Mouse (Mus musculus) left cerebral cortex, postnatal 4 days (tissue): ENCODE data around the gene Adcy2. TPM values are rescaled to one million over a fixed set of nuclear protein-coding genes. Genes with fewer than 3 reads are reported as not detected.

Experiments used
- DNase-seq: peaks from one replicate; pipeline ENCODE4 v3.0.0-alpha.2; 2022
- intact Hi-C: fragments of 180-260 bp; cut with DNase I; formaldehyde crosslinking; loops from one replicate; pipeline ENCODE4 v1.15.1; 2025
- total RNA-seq, 2 experiments: library from RNA; stranded (reverse); gene quantifications; 2 replicates each; pipeline ENCODE4 v1.2.3; 2021

Adcy2 gene
- total RNA-seq, 2 experiments from 2014 or later = 32.4 to 49.9 TPM

GRCm38 (mm10) chr13:68712661-68713060 is 286.7 kb downstream of the Adcy2 start:
- no peak for DNase-seq
- intact Hi-C loops = no loop called here

GRCm38 (mm10) chr13:68707296-68707747 is 292.0 kb downstream of the Adcy2 start:
- DNase-seq = peak; percentile 90
- intact Hi-C loops = no loop called here

- intact Hi-C loops = no loop called here
- DNase-seq = no peak
These were observed 314.4 kb downstream of the Adcy2 start for GRCm38 (mm10) chr13:68684919-68685318.

DNA sequence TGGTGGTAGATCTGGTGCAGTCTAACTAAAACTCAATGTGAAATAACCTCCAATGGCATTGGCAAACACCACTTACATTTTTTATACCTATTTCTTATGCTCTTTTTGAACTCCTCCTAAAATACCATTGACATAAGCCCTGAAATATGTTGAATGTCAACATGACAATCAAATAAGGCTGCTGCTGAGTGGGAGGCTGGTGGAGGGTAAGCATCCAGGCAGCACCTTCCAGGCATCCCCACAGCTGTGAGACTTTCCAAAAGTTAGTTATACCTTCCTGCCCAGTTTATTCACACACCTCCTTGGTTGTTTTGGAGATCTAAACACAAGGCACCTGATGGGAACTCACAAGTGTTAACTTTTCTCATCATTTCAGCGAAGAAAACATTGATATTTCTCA is 318.9 kb downstream of the Adcy2 start:
- no peak for DNase-seq
- intact Hi-C loops = no loop called here

- intact Hi-C loops = no loop called here
These were observed 356.6 kb downstream of the Adcy2 start for GRCm38 (mm10) chr13:68642786-68643185.

DNA sequence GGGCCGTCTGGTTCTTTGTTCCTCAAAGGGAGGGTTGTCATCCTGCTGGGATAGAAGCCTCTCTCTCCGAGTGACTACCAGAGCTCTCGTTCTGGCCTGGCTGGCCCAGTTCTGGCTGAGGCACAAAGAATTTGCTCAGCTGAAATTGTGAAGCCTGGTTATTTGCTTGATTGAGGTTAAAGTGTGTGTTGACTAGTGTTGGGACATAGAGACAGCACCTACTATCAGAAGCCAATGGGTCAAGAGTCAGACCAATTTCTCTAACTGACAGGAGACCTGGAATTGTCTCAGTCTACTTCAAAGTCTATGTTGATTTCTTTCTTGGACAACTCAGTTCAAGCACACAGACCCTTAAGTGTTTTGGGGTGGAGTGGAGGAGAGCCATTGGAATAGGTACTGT is 372.3 kb downstream of the Adcy2 start:
- DNase-seq = no peak
- intact Hi-C loops = no loop called here

More at GRCm38 (mm10) chr13:68642786-68643185, 356.6 kb downstream of the Adcy2 start:
- no peak for DNase-seq

- intact Hi-C loops = loop anchor here (5.0 kb wide), 1 partner anchor 375 kb away; the partner anchor contains the start of gene Adcy2
- DNase-seq = peak; percentile 17
These were observed 376.5 kb downstream of the Adcy2 start for GRCm38 (mm10) chr13:68622792-68623191.

GRCm38 (mm10) chr13:68607652-68608405 is 391.5 kb downstream of the Adcy2 start:
- DNase-seq = no peak
- intact Hi-C loops = loop anchor here (10.0 kb wide), 1 partner anchor 397 kb away; no protein-coding TSS in a partner anchor

DNA sequence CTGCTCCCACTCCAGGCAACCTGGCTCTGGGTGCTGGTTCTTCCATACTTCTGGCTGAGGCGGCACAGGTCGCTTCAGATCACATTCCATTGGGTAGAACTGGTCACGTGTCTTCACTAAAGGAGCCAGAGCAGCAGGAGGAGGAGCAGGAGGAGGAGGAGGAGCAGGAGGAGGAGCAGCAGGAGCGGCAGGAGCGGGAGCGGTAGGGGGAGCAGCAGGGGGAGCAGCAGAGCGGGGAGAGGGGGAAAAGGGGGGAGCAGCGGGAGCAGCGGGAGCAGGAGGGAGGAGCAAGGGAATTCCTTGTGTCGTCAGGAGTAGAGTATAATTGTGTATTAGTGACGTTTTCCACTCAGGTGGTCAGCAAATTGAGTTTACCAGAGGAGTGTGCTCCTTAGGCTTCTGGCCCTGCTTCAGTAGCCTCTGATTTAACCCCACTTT is 393.6 kb downstream of the Adcy2 start:
- DNase-seq = peak; percentile 24
- intact Hi-C loops = loop anchor here (10.0 kb wide), 1 partner anchor 399 kb away; no protein-coding TSS in a partner anchor

- no peak for DNase-seq
These were observed 396.3 kb downstream of the Adcy2 start for GRCm38 (mm10) chr13:68603085-68603484.

DNA sequence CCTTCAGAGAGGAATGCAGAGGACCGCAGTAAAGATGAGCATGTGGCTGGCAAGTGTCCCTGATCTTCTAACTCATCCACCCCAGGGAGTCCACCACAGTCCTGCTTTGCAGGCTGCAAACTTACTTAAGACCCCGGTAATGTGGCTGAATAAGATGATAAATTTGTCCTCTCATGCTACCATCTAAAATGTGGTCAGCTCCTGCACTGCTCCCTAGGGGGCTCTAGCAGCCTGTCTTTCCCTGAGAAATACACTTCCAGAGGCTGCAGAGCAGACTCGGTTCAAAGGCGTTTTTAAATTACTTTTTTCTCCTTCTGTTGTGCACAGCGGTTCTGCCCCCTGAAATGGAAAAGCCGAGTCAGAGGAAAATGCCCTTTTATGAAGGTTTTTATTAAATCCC is 398.2 kb downstream of the Adcy2 start:
- intact Hi-C loops = loop anchor here (5.0 to 10.0 kb wide), 2 partner anchors 404 to 861 kb away; no protein-coding TSS in a partner anchor
- peak; percentile 39 for DNase-seq

More at GRCm38 (mm10) chr13:68603085-68603484, 396.3 kb downstream of the Adcy2 start:
- intact Hi-C loops = loop anchor here (5.0 to 10.0 kb wide), 2 partner anchors 402 to 859 kb away; no protein-coding TSS in a partner anchor

DNA sequence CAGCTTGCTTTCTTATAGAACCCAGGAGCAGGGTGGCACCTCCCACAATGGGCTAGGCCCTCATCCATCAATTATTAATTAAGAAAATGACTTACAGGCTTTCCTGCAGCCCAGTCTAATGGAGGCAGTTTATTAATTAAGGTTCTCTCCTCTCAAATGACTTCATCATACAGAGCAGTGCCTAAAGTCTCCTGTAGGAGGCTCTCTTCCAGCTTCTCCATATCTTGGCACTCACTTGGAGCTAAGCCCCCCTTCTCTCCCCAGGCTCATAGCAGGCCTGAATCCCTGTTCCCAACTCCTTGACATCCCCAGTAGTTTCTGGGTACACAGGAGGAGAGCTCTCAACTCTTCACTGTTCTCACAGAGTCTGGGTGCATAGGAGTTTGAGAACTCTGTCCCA is 400.4 kb downstream of the Adcy2 start:
- intact Hi-C loops = loop anchor here (5.0 kb wide), 1 partner anchor 883 kb away; no protein-coding TSS in a partner anchor
- no peak for DNase-seq

DNA sequence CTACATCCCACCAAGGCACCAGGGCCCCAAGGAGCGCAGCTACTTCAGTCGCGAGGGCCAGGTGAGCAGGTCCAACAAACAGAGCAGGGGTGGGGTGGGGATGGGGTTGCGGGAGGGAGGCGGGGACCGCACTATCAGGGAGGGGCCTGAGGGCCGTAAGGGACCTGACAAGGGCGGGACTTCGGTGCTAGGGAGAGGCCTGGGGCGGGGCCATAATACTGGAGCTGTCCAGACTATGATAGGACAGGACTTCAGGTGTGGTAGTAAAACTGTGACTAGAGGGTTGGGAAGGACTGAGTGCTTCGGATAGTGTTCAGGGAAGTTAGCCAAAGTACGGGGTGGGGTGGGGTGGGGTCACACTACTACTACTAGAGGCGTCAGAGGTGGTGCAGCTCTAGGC is 401.7 kb downstream of the Adcy2 start:
- DNase-seq = no peak
- intact Hi-C loops = loop anchor here (5.0 kb wide), 1 partner anchor 885 kb away; no protein-coding TSS in a partner anchor

DNA sequence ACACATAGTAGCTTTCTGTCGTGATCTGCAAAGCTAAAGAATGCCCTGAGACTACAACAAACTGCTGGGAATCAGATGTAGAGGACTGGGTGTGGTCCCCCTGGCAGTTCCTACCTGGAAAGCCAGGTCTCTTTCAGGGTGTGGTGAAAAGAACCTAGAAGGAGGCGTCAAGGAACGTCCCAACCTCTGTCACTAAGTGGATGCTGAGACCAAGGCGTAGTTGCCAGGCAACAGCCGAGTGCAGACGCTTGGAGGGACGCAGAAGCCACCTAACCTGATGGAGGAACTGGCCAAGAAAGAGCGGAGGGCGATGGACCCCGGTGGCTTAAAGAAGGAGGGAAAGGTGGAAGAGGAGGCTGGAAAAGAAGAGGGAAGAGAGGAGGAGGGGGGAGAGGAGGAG is 402.1 kb downstream of the Adcy2 start, which contains the start of gene 1700001L19Rik:
Gene 1700001L19Rik, plus strand, starts transcription at position 223 of the 400 bp plus-strand sequence.
- no peak for DNase-seq
- intact Hi-C loops = loop anchor here (5.0 kb wide), 1 partner anchor 885 kb away; no protein-coding TSS in a partner anchor

- DNase-seq = no peak
- intact Hi-C loops = no loop called here
These were observed 405.5 kb downstream of the Adcy2 start for GRCm38 (mm10) chr13:68593797-68594196.

- DNase-seq = no peak
- intact Hi-C loops = no loop called here
These were observed 411.0 kb downstream of the Adcy2 start for GRCm38 (mm10) chr13:68588352-68588751.

DNA sequence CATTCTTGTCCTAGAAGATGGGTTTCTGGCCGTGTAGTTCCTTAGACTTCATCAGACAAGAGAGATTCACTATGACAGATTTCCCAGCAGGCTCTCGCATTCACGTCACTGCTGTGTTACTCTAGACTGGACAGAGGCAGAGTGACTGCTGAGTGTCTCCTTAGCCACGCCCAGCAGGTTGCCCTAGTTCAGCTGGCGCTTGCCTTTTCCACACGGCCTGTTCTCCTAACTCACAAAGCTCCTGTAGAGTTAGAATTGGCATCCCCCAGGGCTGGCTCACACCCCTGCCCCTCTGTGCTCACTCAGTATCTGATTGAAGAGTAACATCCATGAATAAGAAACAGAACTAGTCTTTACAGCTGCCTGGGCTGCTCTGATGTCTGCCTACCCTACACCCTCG is 413.9 kb downstream of the Adcy2 start:
- no peak for DNase-seq
- intact Hi-C loops = no loop called here

GRCm38 (mm10) chr13:68583961-68584360 is 415.4 kb downstream of the Adcy2 start:
- intact Hi-C loops = no loop called here
- DNase-seq = no peak

- DNase-seq = no peak
- intact Hi-C loops = no loop called here
These were observed 416.9 kb downstream of the Adcy2 start for GRCm38 (mm10) chr13:68582517-68582780.

DNA sequence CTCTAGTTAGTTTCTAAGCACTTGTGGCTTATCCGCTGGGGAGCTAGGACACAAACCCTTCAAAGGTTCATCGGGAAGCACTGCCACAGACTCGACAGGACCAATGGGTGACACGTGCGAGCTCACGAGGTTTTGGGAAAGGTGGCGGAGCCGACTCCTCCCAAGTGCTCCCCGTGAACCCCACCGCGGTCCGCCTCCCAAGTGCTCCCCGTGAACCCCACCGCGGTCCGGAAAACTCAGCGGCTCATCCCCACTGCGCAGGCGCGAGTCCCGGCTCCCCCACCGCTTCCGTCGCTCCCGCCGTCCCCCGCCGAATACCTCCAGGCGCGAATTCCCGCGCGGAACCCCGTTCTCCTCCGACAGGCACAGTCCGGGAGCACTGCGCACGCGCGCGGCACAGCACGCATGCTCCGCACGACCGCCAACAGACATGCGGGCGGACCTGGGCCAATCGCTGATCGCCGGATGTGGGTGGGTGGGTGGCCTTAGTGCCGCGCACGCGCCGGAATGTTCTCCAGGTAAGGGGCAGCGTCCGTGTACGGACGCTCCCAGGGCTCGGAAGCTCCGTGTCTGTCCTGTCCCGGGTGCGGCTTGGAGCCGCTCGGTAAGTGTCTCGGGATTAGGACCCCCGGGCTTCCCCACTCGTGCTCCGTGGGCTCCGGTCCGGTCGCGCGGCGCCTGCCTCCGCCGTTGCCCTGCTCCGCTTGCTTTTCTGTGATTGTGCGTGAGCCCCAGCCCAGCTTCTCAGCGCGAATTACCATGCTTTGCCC is 417.4 kb downstream of the Adcy2 start, which contains the start of the genes Mtrr and Fastkd3:
Gene Mtrr, minus strand, starts transcription at position 403 of the 770 bp plus-strand sequence.
Gene Fastkd3, plus strand, starts transcription at position 488 of the 770 bp plus-strand sequence.
- peak; percentile 99 for DNase-seq
- intact Hi-C loops = no loop called here
